Mouse (Mus musculus): Measurements from ENCODE around the gene Soga1. TPM values are rescaled to one million over a fixed set of nuclear protein-coding genes. Genes with fewer than 3 reads are reported as not detected.

Soga1 gene
- polyA plus RNA-seq, 1 experiment from 2014 or later = 4.9 TPM

DNA sequence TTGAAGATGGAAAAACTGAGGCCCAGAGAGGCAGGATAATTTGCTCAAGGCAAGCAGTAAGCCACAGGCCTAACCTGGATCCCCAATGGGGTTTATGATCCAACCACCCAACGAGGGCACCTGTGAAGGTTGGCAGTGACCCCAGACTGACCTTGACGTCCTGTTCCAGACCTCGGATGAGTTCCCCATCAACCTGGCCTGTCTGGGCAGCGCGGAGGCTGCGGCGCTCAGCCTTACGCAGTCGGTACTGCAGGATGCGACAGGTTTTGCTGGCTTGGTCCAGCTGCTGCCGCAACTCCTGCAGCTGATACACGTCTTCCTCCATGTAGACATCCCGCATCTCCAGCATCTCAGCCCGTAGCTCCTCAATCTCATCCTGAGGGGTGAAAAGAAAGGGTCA, 19.0 kb downstream of the Soga1 start:
- 93% methylated on average over 14 of the region's 14 CpGs for WGBS
- Histone ChIP-seq H3K9ac (replicated peaks) (no peak overlapping the region), H3K27me3 (replicated peaks) (no peaks in the 10 kb centered on the region), H3K4me3 (replicated peaks) (no peak overlapping the region), H3K27ac (replicated peaks) (no peak overlapping the region), H3K9me3 (replicated peaks) (no peaks in the 10 kb centered on the region), H3K4me2 (no peak overlapping the region), H3K36me3 (peaks cover 18% of the 10 kb centered on the region), H3K4me1 (peaks cover 53% of the 10 kb centered on the region)
- ATAC-seq (ENCODE audit: low FRiP score) = no peak

GRCm38 (mm10) chr2:157059166-157059565, 19.9 kb downstream of the Soga1 start:
- WGBS = 53% methylated on average over 8 of the region's 8 CpGs
- H3K9ac ChIP-seq (replicated peaks) = no peak overlapping the region

DNA sequence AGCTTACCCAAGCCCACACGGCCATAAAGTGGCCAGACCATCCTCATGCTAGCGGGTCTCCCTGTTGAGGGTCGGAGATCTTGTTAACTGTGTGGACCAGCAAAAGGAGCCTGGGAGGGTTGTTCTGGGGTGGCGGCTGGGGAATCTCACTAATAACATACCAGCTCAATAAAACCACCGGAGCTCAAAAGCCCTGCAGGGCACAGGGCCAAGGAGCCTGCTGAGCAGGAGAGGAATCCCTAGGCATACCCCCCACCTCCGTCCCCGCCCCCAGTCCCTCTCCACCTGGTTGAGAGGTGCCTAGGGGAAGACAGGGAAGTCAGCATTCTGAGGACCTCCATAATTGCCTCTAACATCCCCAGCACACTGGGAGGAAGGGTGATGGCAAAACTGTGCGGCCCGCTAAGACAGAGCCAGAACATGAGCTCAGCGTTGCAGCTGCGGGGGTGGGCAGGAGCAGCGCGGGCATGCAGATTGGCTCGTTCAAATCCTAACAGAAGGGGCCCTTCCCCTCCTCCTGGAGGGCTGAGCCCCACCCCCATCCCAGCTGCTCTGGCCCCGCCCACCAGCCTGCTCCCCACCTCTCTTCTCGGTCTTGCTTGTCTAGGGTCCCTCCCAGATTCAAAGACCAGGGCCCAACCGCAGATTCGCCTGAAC, 20.6 kb downstream of the Soga1 start:
- peak overlapping the region; percentile 35 for H3K4me2 ChIP-seq
- H3K4me3 ChIP-seq (replicated peaks) = no peak overlapping the region
- peaks cover 45% of the 10 kb centered on the region for H3K4me1 ChIP-seq
- WGBS = 10% methylated on average over 17 of the region's 18 CpGs
- H3K9ac ChIP-seq (replicated peaks) = 0 out of 2 replicates have a peak overlapping the region, but pooled peaks have one; percentile 9
- no peaks in the 10 kb centered on the region for H3K27me3 ChIP-seq (replicated peaks)
- no peaks in the 10 kb centered on the region for H3K9me3 ChIP-seq (replicated peaks)
- peak overlapping the region; percentile 80 for H3K27ac ChIP-seq (replicated peaks)
- ATAC-seq (ENCODE audit: low FRiP score) = peak; percentile 43; the same call in 1 of the 2 replicates
- peaks cover 29% of the 10 kb centered on the region for H3K36me3 ChIP-seq

More at GRCm38 (mm10) chr2:157059166-157059565, 19.9 kb downstream of the Soga1 start:
- Histone ChIP-seq H3K27ac (replicated peaks) (peak overlapping the region; percentile 80), H3K4me2 (peak overlapping the region; percentile 35; the same call in 1 of the 2 replicates), H3K4me3 (replicated peaks) (no peak overlapping the region), H3K9me3 (replicated peaks) (no peaks in the 10 kb centered on the region), H3K27me3 (replicated peaks) (no peaks in the 10 kb centered on the region), H3K4me1 (peaks cover 52% of the 10 kb centered on the region), H3K36me3 (peaks cover 22% of the 10 kb centered on the region)
- no peak for ATAC-seq (ENCODE audit: low FRiP score)

DNA sequence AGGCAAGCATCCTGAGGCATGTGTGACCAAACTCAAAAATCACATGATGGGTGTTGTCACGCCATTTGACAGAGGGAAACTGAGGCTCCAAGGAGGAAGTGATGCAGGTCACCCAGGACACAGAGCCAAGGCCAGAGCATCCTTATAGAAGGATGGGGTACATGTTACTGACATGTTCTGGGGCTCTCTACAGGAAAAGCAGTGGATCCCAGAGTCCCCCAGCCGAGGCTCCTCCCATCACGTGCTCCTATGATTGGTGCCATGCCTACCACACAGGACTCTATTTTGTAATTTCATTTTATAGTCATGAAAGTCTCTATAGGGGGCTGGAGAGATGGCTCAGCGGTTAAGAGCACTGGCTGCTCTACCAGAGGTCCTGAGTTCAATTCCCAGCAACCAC, 21.3 kb downstream of the Soga1 start:
- no peak overlapping the region for H3K9ac ChIP-seq (replicated peaks)
- ATAC-seq (ENCODE audit: low FRiP score) = no peak
- H3K9me3 ChIP-seq (replicated peaks) = no peaks in the 10 kb centered on the region
- peaks cover 34% of the 10 kb centered on the region for H3K36me3 ChIP-seq
- no peak overlapping the region for H3K4me2 ChIP-seq
- 67% methylated on average over 4 of the region's 4 CpGs for WGBS
- H3K27ac ChIP-seq (replicated peaks) = peak overlapping the region; percentile 80
- no peak overlapping the region for H3K4me3 ChIP-seq (replicated peaks)
- no peaks in the 10 kb centered on the region for H3K27me3 ChIP-seq (replicated peaks)
- H3K4me1 ChIP-seq = peaks cover 40% of the 10 kb centered on the region

DNA sequence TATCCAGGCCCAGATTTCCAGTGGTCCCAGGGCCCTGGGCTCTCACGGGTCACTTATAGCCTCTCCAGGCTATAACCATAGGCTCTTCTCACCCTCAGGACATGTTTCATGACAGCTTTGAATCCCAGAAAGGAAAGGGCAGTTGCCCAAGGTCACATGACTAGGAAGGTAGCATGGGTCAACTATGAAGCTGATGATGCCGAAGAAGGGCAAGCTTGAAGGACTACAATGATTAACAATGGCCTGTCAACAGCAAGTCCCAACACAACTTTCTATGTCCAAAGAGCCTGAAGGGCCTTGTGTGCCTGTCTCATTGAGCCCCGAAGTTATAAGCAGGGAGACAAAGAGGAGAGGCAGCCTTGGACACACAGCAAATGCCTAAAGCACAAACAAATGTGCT, 21.9 kb downstream of the Soga1 start:
- H3K9me3 ChIP-seq (replicated peaks) = no peaks in the 10 kb centered on the region
- peaks cover 40% of the 10 kb centered on the region for H3K36me3 ChIP-seq
- no peak overlapping the region for H3K4me3 ChIP-seq (replicated peaks)
- ATAC-seq (ENCODE audit: low FRiP score) = no peak
- WGBS = 88% methylated on average over 3 of the region's 3 CpGs
- H3K9ac ChIP-seq (replicated peaks) = no peak overlapping the region
- no peaks in the 10 kb centered on the region for H3K27me3 ChIP-seq (replicated peaks)
- H3K4me2 ChIP-seq = no peak overlapping the region
- peaks cover 45% of the 10 kb centered on the region for H3K4me1 ChIP-seq
- H3K27ac ChIP-seq (replicated peaks) = 0 out of 2 replicates have a peak overlapping the region, but pooled peaks have one; percentile 80

DNA sequence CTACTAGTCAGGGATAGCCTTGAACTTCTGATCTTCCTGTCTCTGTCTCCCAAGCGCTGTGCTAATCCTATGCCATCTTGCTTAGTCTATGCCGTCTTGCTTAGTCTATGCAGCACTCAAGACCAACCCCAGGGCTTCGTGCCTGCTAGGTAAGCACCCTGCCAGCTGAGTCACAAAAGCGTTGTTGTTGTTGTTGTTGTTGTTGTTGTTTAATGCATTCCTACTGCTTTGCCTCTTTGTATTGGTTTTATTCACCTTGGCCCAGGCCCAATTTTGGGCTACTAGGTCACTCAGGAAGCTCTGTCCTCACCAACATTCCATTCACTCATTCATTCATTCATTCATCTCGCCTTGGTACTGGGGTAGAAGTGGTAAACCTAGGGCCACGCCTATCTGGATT, 23.3 kb downstream of the Soga1 start:
- WGBS = 92% methylated on average over 6 of the region's 6 CpGs
- Histone ChIP-seq H3K9ac (replicated peaks) (no peak overlapping the region), H3K36me3 (peaks cover 43% of the 10 kb centered on the region), H3K4me1 (peaks cover 52% of the 10 kb centered on the region), H3K27me3 (replicated peaks) (no peaks in the 10 kb centered on the region), H3K27ac (replicated peaks) (no peak overlapping the region), H3K4me2 (no peak overlapping the region), H3K4me3 (replicated peaks) (no peak overlapping the region), H3K9me3 (replicated peaks) (no peaks in the 10 kb centered on the region)
- ATAC-seq (ENCODE audit: low FRiP score) = no peak

DNA sequence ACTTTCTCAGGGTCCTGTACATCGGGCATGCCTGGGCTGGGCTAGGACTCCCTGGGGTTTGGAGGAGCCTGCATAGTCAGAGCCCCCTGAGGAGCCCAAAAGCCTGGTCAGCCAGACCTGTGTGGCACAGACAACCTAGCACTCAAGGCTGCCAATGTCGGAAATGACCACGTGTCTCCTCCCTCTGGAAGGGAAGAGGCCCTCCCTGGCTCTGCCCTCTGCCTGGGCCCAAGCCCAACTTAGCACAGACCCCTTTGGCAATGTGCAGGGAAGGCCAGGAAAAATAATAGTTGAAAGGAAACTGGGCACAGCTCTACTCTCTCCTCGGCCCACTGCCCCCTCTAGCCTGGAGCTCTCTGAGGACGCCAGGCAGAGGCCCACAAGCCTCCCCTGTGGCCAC, 24.2 kb downstream of the Soga1 start:
- no peaks in the 10 kb centered on the region for H3K27me3 ChIP-seq (replicated peaks)
- no peak overlapping the region for H3K4me3 ChIP-seq (replicated peaks)
- peak overlapping the region; percentile 71 for H3K27ac ChIP-seq (replicated peaks)
- H3K9ac ChIP-seq (replicated peaks) = no peak overlapping the region
- WGBS = 56% methylated on average over 5 of the region's 5 CpGs
- H3K36me3 ChIP-seq = peaks cover 38% of the 10 kb centered on the region
- H3K4me2 ChIP-seq = no peak overlapping the region
- ATAC-seq (ENCODE audit: low FRiP score) = peak; percentile 46; the same call in 1 of the 2 replicates
- H3K9me3 ChIP-seq (replicated peaks) = no peaks in the 10 kb centered on the region
- H3K4me1 ChIP-seq = peaks cover 62% of the 10 kb centered on the region

DNA sequence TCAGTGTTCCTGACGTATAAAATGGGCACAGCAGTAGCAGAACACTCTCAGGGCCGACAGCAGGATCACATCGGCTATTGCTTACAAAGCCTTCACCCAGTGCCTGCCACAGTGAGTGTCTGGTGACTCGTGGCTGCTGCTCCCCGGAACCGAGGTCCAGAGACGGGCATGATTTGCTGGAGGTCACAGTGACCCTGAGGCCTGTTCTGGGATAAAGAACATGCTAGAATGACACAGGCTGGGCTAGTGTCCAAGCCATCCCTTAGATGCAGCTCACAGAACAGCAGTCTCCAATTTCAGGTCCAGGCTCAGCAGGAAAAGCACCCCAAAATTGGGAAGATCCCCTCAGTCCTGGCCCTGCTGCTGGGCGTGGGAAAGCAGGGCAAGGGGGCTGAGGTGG, 24.8 kb downstream of the Soga1 start:
- 88% methylated on average over 8 of the region's 8 CpGs for WGBS
- Histone ChIP-seq H3K27ac (replicated peaks) (peak overlapping the region; percentile 71), H3K36me3 (peaks cover 33% of the 10 kb centered on the region), H3K9ac (replicated peaks) (no peak overlapping the region), H3K9me3 (replicated peaks) (no peaks in the 10 kb centered on the region), H3K27me3 (replicated peaks) (no peaks in the 10 kb centered on the region), H3K4me3 (replicated peaks) (no peak overlapping the region), H3K4me1 (peaks cover 63% of the 10 kb centered on the region), H3K4me2 (no peak overlapping the region)
- ATAC-seq (ENCODE audit: low FRiP score) = no peak

DNA sequence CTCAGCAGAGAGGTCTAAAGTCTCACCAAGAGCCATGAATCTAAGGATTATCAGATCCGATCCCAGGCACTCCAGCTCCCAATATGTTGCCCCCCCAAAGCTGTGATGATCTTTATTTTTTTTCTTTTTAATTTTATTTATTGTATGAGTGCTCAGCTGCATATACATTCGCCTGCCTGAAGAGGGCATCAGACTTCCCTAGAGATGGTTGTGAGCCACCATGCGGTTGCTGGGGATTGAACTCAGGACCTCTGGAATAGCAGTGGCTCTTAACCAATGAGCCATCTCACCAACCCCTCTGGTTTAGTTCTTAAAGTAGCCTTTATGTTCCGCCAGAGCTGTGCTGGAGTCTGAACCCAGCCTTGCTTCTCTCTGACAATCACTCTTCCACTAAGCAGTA, 25.3 kb downstream of the Soga1 start:
- peaks cover 29% of the 10 kb centered on the region for H3K36me3 ChIP-seq

DNA sequence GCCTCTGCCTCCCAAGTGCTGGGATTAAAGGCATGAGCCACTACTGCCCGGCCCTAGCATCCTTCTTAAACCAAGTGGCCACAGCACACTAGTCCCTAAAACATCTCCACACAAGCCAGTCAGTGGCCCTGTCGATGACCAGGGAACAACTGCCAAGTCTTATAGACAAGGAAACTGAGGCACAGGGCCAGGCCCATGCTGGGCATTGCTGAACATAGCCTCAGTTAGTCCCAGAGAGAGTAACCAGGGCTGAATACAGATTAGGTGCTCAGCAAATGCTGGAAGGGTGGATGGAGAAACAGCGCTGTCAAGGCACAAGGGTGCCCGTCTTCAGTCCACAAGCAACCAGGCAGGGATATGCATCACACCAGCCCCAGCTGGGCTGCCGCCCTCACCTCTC, 25.9 kb downstream of the Soga1 start:
- no peaks in the 10 kb centered on the region for H3K9me3 ChIP-seq (replicated peaks)
- H3K27me3 ChIP-seq (replicated peaks) = no peaks in the 10 kb centered on the region
- H3K36me3 ChIP-seq = peaks cover 29% of the 10 kb centered on the region
- no peak for ATAC-seq (ENCODE audit: low FRiP score)
- H3K9ac ChIP-seq (replicated peaks) = no peak overlapping the region
- no peak overlapping the region for H3K4me2 ChIP-seq
- H3K4me1 ChIP-seq = peaks cover 63% of the 10 kb centered on the region
- H3K4me3 ChIP-seq (replicated peaks) = no peak overlapping the region
- no peak overlapping the region for H3K27ac ChIP-seq (replicated peaks)
- 91% methylated on average over 5 of the region's 5 CpGs for WGBS

More for the DNA sequence above, 25.3 kb downstream of the Soga1 start:
- 83% methylated on average over 4 of the region's 4 CpGs for WGBS
- Histone ChIP-seq H3K4me3 (replicated peaks) (no peak overlapping the region), H3K4me1 (peaks cover 63% of the 10 kb centered on the region), H3K9ac (replicated peaks) (no peak overlapping the region), H3K4me2 (no peak overlapping the region), H3K27ac (replicated peaks) (peak overlapping the region; percentile 71; the same call in 1 of the 2 replicates), H3K9me3 (replicated peaks) (no peaks in the 10 kb centered on the region), H3K27me3 (replicated peaks) (no peaks in the 10 kb centered on the region)
- no peak for ATAC-seq (ENCODE audit: low FRiP score)

GRCm38 (mm10) chr2:157052448-157052847, 26.6 kb downstream of the Soga1 start:
- Histone ChIP-seq H3K4me3 (replicated peaks) (no peak overlapping the region), H3K27me3 (replicated peaks) (no peaks in the 10 kb centered on the region), H3K9me3 (replicated peaks) (no peaks in the 10 kb centered on the region), H3K9ac (replicated peaks) (no peak overlapping the region), H3K27ac (replicated peaks) (peak overlapping the region; percentile 23; the same call in 1 of the 2 replicates), H3K36me3 (peaks cover 29% of the 10 kb centered on the region), H3K4me2 (no peak overlapping the region), H3K4me1 (peaks cover 64% of the 10 kb centered on the region)
- ATAC-seq (ENCODE audit: low FRiP score) = no peak
- WGBS = 80% methylated on average over 8 of the region's 8 CpGs

- peak; percentile 84 for ATAC-seq (ENCODE audit: low FRiP score)
- Histone ChIP-seq H3K4me2 (peak overlapping the region; percentile 42), H3K4me1 (peaks cover 54% of the 10 kb centered on the region), H3K36me3 (peaks cover 45% of the 10 kb centered on the region), H3K27ac (replicated peaks) (peak overlapping the region; percentile 88), H3K9ac (replicated peaks) (peak overlapping the region; percentile 10; the same call in 1 of the 2 replicates), H3K4me3 (replicated peaks) (no peak overlapping the region; the same call in 1 of the 2 replicates), H3K9me3 (replicated peaks) (no peaks in the 10 kb centered on the region), H3K27me3 (replicated peaks) (no peaks in the 10 kb centered on the region)
- WGBS = 14% methylated on average over 8 of the region's 8 CpGs
These were observed 29.2 kb downstream of the Soga1 start for GRCm38 (mm10) chr2:157049831-157050243.
